Mouse (Mus musculus): Measurements from ENCODE around the gene Il4ra.

DNA sequence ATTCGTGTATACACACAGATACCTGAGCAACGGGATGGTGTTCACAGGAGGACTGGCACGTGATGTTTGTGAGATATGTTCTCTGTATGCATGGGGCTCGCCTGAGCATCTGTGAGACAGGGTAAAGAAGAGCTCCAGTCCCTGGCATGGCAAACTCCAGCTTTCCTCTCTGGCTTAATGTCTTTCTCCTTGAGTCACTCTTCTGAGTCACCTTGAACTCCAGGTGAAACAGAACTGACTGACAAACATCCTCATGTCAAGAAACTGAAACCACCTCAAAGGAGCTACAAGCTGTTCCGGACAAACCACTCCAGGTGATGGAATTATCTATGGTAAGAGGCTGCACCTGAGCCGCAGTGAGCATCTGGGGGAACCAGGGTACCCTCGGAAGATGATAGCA, 38.0 kb downstream of the Il4ra start:
- TF ChIP-seq CTCF (IDR thresholded peaks at IDR 0.05; ENCODE audit: borderline replicate concordance, control insufficient read depth, extremely low read depth, insufficient read depth, low read length, poor library complexity) (no peak), POLR2A (IDR thresholded peaks at IDR 0.05; ENCODE audit: control insufficient read depth, extremely low read depth, insufficient read depth, low read length, poor library complexity) (no peak)

Measured in thymus, adult 2 months (tissue).